ENCODE assay signal across 11 mouse cellular contexts in the genomic region with DNA sequence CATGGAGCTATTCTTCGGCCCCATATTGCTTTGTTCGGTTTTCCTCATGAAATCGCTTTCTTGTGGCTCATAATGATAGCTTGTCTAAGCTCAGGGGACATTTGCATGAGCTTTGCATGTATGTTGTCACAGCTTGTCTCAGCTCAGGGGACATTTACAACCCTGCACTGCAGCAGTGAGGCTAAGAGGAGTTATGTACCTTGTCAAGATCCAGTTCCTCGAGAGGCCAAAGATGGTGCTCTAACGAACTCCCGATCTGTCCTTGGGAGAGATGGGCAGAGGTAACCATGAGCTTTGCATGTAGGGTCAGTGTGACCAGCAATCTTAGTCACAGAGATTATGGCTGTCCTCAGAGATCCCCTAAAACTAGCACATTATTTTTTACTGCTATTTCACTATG. TPM values are rescaled to one million over a fixed set of nuclear protein-coding genes. Genes with fewer than 3 reads are reported as not detected.
DNase-seq lines count a peak whose midpoint lies in the region; ATAC-seq and TF ChIP-seq lines count a peak whose summit lies in the region.
"Had no signal": no experiment of that assay in that cellular context is flagged by ENCODE, and none has a peak within 500 bp of the region (broad histone marks: within the 10 kb centered on the region; RNA-seq: fewer than 3 reads in every experiment).

No protein-coding gene starts in this region.

- no peak for ATAC-seq in heart, embryonic 14.5 days (ENCODE audit: insufficient number of reproducible peaks, insufficient read depth, low FRiP score, low read depth)
- ATAC-seq in midbrain, postnatal 0 days (ENCODE audit: low FRiP score), result no peak
- no peak for ATAC-seq in hindbrain, postnatal 0 days

- H3K27ac ChIP-seq in heart, embryonic 14.5 days (replicated peaks in 1 of 2; ENCODE audit: control insufficient read depth in 1 of 2, insufficient read depth in 1 of 2, low read depth in 2 of 2, low read length in 2 of 2), result no peak overlapping the region
- no peak overlapping the region; the same call in 1 of the 2 replicates for H3K27ac ChIP-seq in midbrain, embryonic 10.5 days (replicated peaks)
- no peak overlapping the region for H3K27ac ChIP-seq in midbrain, postnatal 0 days (ENCODE audit: low read depth, low read length)
- H3K27ac ChIP-seq in hindbrain, postnatal 0 days, result no peak overlapping the region
- H3K27ac ChIP-seq: macrophage had no signal

- DNase-seq in heart, postnatal 36 days, result no peak
- no peak for DNase-seq in midbrain, embryonic 10.5 days (ENCODE audit: low spot score)
- DNase-seq in midbrain, postnatal 0 days (ENCODE audit: low spot score), result no peak
- no peak for DNase-seq in hindbrain, postnatal 0 days (ENCODE audit: low spot score)
- peak; percentile 19 for DNase-seq in splenic B cell, adult 2 months (ENCODE audit: low read depth, low spot score)
- no peak for DNase-seq in urinary bladder, adult 2 months (ENCODE audit: low spot score)
- no peak for DNase-seq in thymus, postnatal 4 days

- peaks cover 11 to 26% of the 10 kb centered on the region in 2 experiments for H3K4me1 ChIP-seq in heart, embryonic 14.5 days (ENCODE audit: control insufficient read depth in 2 of 2, insufficient read depth in 2 of 2, low read length in 2 of 2)
- 0 out of 2 replicates have a peak, but pooled peaks cover 4% of the 10 kb centered on the region for H3K4me1 ChIP-seq in midbrain, embryonic 10.5 days
- no peaks in the 10 kb centered on the region for H3K4me1 ChIP-seq in midbrain, postnatal 0 days (ENCODE audit: insufficient read depth, low read length)
- peaks cover 7% of the 10 kb centered on the region; the same call in 1 of the 2 replicates for H3K4me1 ChIP-seq in hindbrain, postnatal 0 days (ENCODE audit: insufficient read depth, low read length)

- no peaks in the 10 kb centered on the region for H3K36me3 ChIP-seq in heart, embryonic 14.5 days (ENCODE audit: control insufficient read depth, insufficient read depth, low read length)
- no peaks in the 10 kb centered on the region for H3K36me3 ChIP-seq in midbrain, embryonic 10.5 days
- no peaks in the 10 kb centered on the region for H3K36me3 ChIP-seq in midbrain, postnatal 0 days (ENCODE audit: insufficient read depth, low read length)
- H3K36me3 ChIP-seq in hindbrain, postnatal 0 days (ENCODE audit: insufficient read depth, low read length), result no peaks in the 10 kb centered on the region
- no peaks in the 10 kb centered on the region for H3K36me3 ChIP-seq in splenic B cell, adult 2 months (ENCODE audit: control insufficient read depth, insufficient read depth, low read length, poor library complexity, severe bottlenecking)

- H3K27me3 ChIP-seq in heart, embryonic 14.5 days (ENCODE audit: control insufficient read depth, insufficient read depth, low read length), result no peaks in the 10 kb centered on the region
- H3K27me3 ChIP-seq in midbrain, embryonic 10.5 days (ENCODE audit: low read depth, poor library complexity, severe bottlenecking), result peaks cover 54% of the 10 kb centered on the region
- H3K27me3 ChIP-seq in midbrain, postnatal 0 days (ENCODE audit: insufficient read depth, low read length), result no peaks in the 10 kb centered on the region
- no peaks in the 10 kb centered on the region for H3K27me3 ChIP-seq in hindbrain, postnatal 0 days (ENCODE audit: insufficient read depth, low read length)
- no peaks in the 10 kb centered on the region for H3K27me3 ChIP-seq in splenic B cell, adult 2 months (ENCODE audit: control insufficient read depth, insufficient read depth, low read length, poor library complexity, severe bottlenecking)

- H3K4me3 ChIP-seq in heart, embryonic 14.5 days (ENCODE audit: control insufficient read depth in 1 of 2, insufficient read depth in 1 of 2, low read depth in 1 of 2, low read length in 2 of 2), result no peak overlapping the region
- peak overlapping the region; percentile 56; the same call in 1 of the 2 replicates for H3K4me3 ChIP-seq in midbrain, embryonic 10.5 days
- H3K4me3 ChIP-seq in midbrain, postnatal 0 days (ENCODE audit: low read depth, low read length), result no peak overlapping the region
- no peak overlapping the region for H3K4me3 ChIP-seq in hindbrain, postnatal 0 days (ENCODE audit: low read length)
- H3K4me3 ChIP-seq: erythroblast, embryonic 14.5 days had no signal

- peak overlapping the region; percentile 57; the same call in 1 of the 2 replicates for H3K4me2 ChIP-seq in heart, embryonic 14.5 days (ENCODE audit: low read length)
- no peak overlapping the region for H3K4me2 ChIP-seq in midbrain, postnatal 0 days (ENCODE audit: low read depth, low read length, poor library complexity, severe bottlenecking)
- H3K4me2 ChIP-seq in hindbrain, postnatal 0 days (ENCODE audit: low read depth, low read length), result peak overlapping the region; percentile 60

- 69% methylated on average over 6 of the region's 6 CpGs for WGBS in heart, embryonic 14.5 days
- WGBS in midbrain, embryonic 10.5 days, result 78% methylated on average over 6 of the region's 6 CpGs
- 70% methylated on average over 6 of the region's 6 CpGs for whole genome bisulfite sequencing in midbrain, postnatal 0 days
- WGBS in hindbrain, postnatal 0 days, result 70% methylated on average over 6 of the region's 6 CpGs

- H3K9me3 ChIP-seq in heart, embryonic 14.5 days (ENCODE audit: control insufficient read depth, low read length), result no peaks in the 10 kb centered on the region
- no peaks in the 10 kb centered on the region for H3K9me3 ChIP-seq in midbrain, embryonic 10.5 days (replicated peaks)
- no peaks in the 10 kb centered on the region for H3K9me3 ChIP-seq in midbrain, postnatal 0 days (ENCODE audit: low read length)
- no peaks in the 10 kb centered on the region for H3K9me3 ChIP-seq in hindbrain, postnatal 0 days (ENCODE audit: low read length)

- no peak overlapping the region for H3K9ac ChIP-seq in heart, embryonic 14.5 days (ENCODE audit: low read length)
- no peak overlapping the region for H3K9ac ChIP-seq in midbrain, postnatal 0 days (replicated peaks; ENCODE audit: low read length, poor library complexity, severe bottlenecking)
- H3K9ac ChIP-seq in hindbrain, postnatal 0 days (replicated peaks; ENCODE audit: low read length), result no peak overlapping the region

- intact Hi-C loops in heart, postnatal 36 days (cut with DNase I), result no loop called here

- no peak for TF ChIP-seq CTCF in midbrain, postnatal 0 days (IDR thresholded peaks at IDR 0.05)
- TF ChIP-seq CTCF in hindbrain, postnatal 0 days (IDR thresholded peaks at IDR 0.05; ENCODE audit: low read depth), result no peak

RNA-seq across cellular contexts. Expression of a gene that starts 1.5 kb away (rescaled TPM):
- not detected in 2 replicates for polyA plus RNA-seq in heart, embryonic 14.5 days (2014; fragmentation: Nextera tagmentation; extraction: Ambion mirVana)
- not detected for total RNA-seq in heart, postnatal 36 days (2021)
- polyA plus RNA-seq in midbrain, embryonic 10.5 days (2016; fragmentation: Nextera tagmentation; extraction: Ambion mirVana), result not detected in 2 replicates
- 0.57 TPM in 1 of 2 replicates, not detected in the other for total RNA-seq in midbrain, postnatal 0 days (2014; rRNA removed)
- polyA plus RNA-seq in midbrain, postnatal 0 days (2015; fragmentation: Nextera tagmentation; extraction: Ambion mirVana), result not detected in 2 replicates
- total RNA-seq in hindbrain, postnatal 0 days (2014; rRNA removed), result not detected in 2 replicates
- not detected in 2 replicates for polyA plus RNA-seq in hindbrain, postnatal 0 days (2015; fragmentation: Nextera tagmentation; extraction: Ambion mirVana)
- 0.09 and 0.11 TPM in 2 replicates for polyA plus RNA-seq in urinary bladder, adult 2 months (2012; rRNA removed)
- total RNA-seq: adrenal gland, adult 18-20 months had no signal
- polyA plus RNA-seq: erythroblast, embryonic 14.5 days had no signal
